Mouse (Mus musculus) adrenal gland, postnatal 36 days (tissue): ENCODE results near the gene Mtmr6. TPM values are rescaled to one million over a fixed set of nuclear protein-coding genes. Genes with fewer than 3 reads are reported as not detected.
A peak's percentile ranks its signal among the peaks of the same experiment; 100 is the strongest.

Experiments
- DNase-seq, 2 experiments: peaks; one replicate each; pipeline ENCODE4 v3.0.0; 2021; ENCODE audit warnings: mixed read lengths in 1 of 2
- long read RNA-seq, 2 experiments: library from polyadenylated mRNA; stranded (forward); transcript quantifications; one replicate each; pipeline ENCODE4 v2.0.0; 2021; ENCODE audit warnings: borderline sequencing depth in 2 of 2
- total RNA-seq, 2 experiments: library from RNA; stranded (reverse); gene quantifications; 2 replicates each; pipeline ENCODE4 v1.2.3; 2021

The Mtmr6 gene
- total RNA-seq, result 10 to 100 TPM; 49.1 to 54.7 TPM
- long read RNA-seq, experiment 1, transcript Mtmr6-201 (14 exons, 3,813 nt), result major isoform, 56 of 65 reads
- long read RNA-seq, experiment 1, partial matches to known transcripts, result 4 of 65 reads
- long read RNA-seq, experiment 1, other reads (novel, unspliced or antisense), result 5 of 65 reads
- long read RNA-seq, experiment 2, transcript Mtmr6-201 (14 exons, 3,813 nt), result major isoform, 24 of 27 reads
- long read RNA-seq, experiment 2, partial matches to known transcripts, result 1 of 27 reads
- long read RNA-seq, experiment 2, other reads (novel, unspliced or antisense), result 1 of 27 reads

GRCm38 (mm10) chr14:60264990-60265876 lies at the start of gene Mtmr6:
Gene Mtmr6, plus strand, starts transcription at chr14:60265228.
- peak; percentile 94 to 96 for DNase-seq

GRCm38 (mm10) chr14:60216125-60216524 lies 48.9 kb upstream of the Mtmr6 start:
- DNase-seq, result no peak

GRCm38 (mm10) chr14:60217616-60218015 lies 47.4 kb upstream of the Mtmr6 start:
- DNase-seq, result no peak

GRCm38 (mm10) chr14:60219886-60220285 lies 45.1 kb upstream of the Mtmr6 start:
- DNase-seq, result no peak

- no peak for DNase-seq
Measured at GRCm38 (mm10) chr14:60238551-60238950, 26.5 kb upstream of the Mtmr6 start.

GRCm38 (mm10) chr14:60250366-60250765 lies 14.7 kb upstream of the Mtmr6 start:
- DNase-seq, result no peak

- DNase-seq, result no peak
Measured at GRCm38 (mm10) chr14:60250879-60251278, 14.1 kb upstream of the Mtmr6 start.

- DNase-seq, result peak; percentile 99
Measured at GRCm38 (mm10) chr14:60251281-60252003, 13.6 kb upstream of the Mtmr6 start, which contains the start of the genes Nupl1 and Gm49336. Gene Nupl1, minus strand, starts transcription at chr14:60251431. Gene Gm49336, minus strand, starts transcription at chr14:60251507.

- peak in 1 of 2 experiments; percentile 12 for DNase-seq
Measured at GRCm38 (mm10) chr14:60252004-60253000, 12.7 kb upstream of the Mtmr6 start.

- no peak for DNase-seq
Measured at GRCm38 (mm10) chr14:60253466-60253865, 11.6 kb upstream of the Mtmr6 start.

GRCm38 (mm10) chr14:60254774-60255173 lies 10.3 kb upstream of the Mtmr6 start:
- DNase-seq, result no peak

GRCm38 (mm10) chr14:60256356-60256755 lies 8.7 kb upstream of the Mtmr6 start:
- DNase-seq, result no peak

GRCm38 (mm10) chr14:60257101-60257500 lies 7.9 kb upstream of the Mtmr6 start:
- DNase-seq, result no peak

- DNase-seq, result no peak
Measured at GRCm38 (mm10) chr14:60257851-60258250, 7.2 kb upstream of the Mtmr6 start.

GRCm38 (mm10) chr14:60262316-60262715 lies 2.7 kb upstream of the Mtmr6 start:
- DNase-seq, result no peak

GRCm38 (mm10) chr14:60269333-60269732 lies 4.3 kb downstream of the Mtmr6 start:
- DNase-seq, result peak; percentile 9 to 12

GRCm38 (mm10) chr14:60273346-60273745 lies 8.3 kb downstream of the Mtmr6 start:
- no peak for DNase-seq

- no peak for DNase-seq
Measured at GRCm38 (mm10) chr14:60275301-60276276, 10.6 kb downstream of the Mtmr6 start.

- no peak for DNase-seq
Measured at GRCm38 (mm10) chr14:60286194-60286863, 21.3 kb downstream of the Mtmr6 start.
